Mouse (Mus musculus): Measurements from ENCODE around the gene Cdc7.

DNA sequence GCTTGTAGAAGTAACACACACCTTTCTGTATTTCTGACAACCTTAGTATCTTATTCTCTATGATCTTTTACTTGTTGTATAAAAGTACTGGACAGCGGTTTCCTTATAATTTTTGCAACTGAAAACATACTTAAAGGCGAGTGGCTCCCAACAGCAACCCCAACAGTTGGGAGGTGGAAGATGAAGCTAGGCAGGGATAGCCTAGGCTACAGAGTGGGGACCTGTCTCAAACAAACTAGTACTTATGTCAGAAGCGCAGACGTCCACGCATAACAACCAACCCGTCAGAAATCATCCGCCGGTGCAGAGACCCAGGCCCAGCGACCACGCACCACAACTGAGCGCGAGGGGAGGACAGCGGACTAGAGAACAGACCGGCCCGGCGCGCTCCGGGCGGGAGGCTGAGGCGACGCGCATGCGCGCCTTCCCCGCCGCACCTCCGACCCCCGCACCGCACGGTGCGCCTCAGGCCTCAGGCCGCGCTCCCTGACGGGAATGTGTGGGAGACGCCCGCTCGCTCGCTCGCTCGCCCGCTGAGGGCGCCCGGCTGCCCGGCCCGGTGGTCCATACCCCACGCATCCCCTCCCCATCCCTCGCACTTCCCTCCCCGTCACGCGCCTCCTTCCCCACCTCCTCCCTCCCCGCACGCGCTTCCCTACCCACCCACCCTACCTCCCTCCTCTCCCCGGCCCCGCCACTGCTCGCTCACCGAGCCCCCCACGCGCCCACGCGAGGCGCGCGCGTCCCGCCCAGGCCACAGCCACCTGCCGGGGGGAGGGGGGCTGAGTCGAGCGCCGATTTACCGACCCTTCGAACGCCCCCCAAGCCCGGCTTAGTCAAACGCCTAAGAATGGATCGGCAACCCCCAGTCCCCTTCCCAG, 38.4 kb upstream of the Cdc7 start, which contains the start of gene Hfm1:
- TF ChIP-seq CTCF (IDR thresholded peaks at IDR 0.05; ENCODE audit: borderline replicate concordance, extremely low read depth, insufficient read depth, insufficient read length) = no peak
- TF ChIP-seq POLR2A (IDR thresholded peaks at IDR 0.05; ENCODE audit: borderline replicate concordance, extremely low read depth, insufficient read depth, insufficient read length, poor library complexity, severe bottlenecking) = peak; percentile 85

Data from brain, embryonic 14.5 days (tissue).